Mouse (Mus musculus) testis, adult 2 months (tissue): ENCODE results near the gene Pitx1. TPM values are rescaled to one million over a fixed set of nuclear protein-coding genes. Genes with fewer than 3 reads are reported as not detected.

Experiments
- H3K27ac ChIP-seq: fragments of 200-500 bp; 2 replicates; pipeline ENCODE4 v1.5.1; 2012; ENCODE audit warnings: low read depth, low read length; ENCODE audit not compliant: control insufficient read depth, insufficient read depth
- H3K27me3 ChIP-seq: fragments of 200-500 bp; 2 replicates; pipeline ENCODE4 v1.6.1; 2012; ENCODE audit warnings: mild to moderate bottlenecking, low read length, moderate library complexity; ENCODE audit not compliant: control insufficient read depth, insufficient read depth
- H3K36me3 ChIP-seq: fragments of 200-500 bp; 2 replicates; pipeline ENCODE4 v1.6.1; 2012; ENCODE audit warnings: mild to moderate bottlenecking, low read length; ENCODE audit not compliant: control insufficient read depth, insufficient read depth
- H3K4me1 ChIP-seq: fragments of 200-500 bp; 2 replicates; pipeline ENCODE4 v1.6.1; 2012; ENCODE audit warnings: low read length; ENCODE audit not compliant: control insufficient read depth, insufficient read depth
- H3K4me3 ChIP-seq: fragments of 200-500 bp; 2 replicates; pipeline ENCODE4 v1.5.1; 2012; ENCODE audit warnings: low read depth, mild to moderate bottlenecking, low read length, moderate library complexity, mixed read lengths; ENCODE audit not compliant: control insufficient read depth
- CTCF ChIP-seq: fragments of 200-500 bp; IDR thresholded peaks from 2 replicates; pipeline ENCODE4 v1.5.1; 2012; ENCODE audit warnings: low read depth, mild to moderate bottlenecking, inconsistent platforms, low read length, moderate library complexity; ENCODE audit not compliant: control insufficient read depth, insufficient read depth, insufficient replicate concordance
- POLR2A ChIP-seq: fragments of 200-500 bp; IDR thresholded peaks from 2 replicates; pipeline ENCODE4 v1.6.1; 2012; ENCODE audit warnings: low read depth, mild to moderate bottlenecking, inconsistent platforms, low read length, moderate library complexity; ENCODE audit not compliant: control insufficient read depth
- polyA plus RNA-seq: library from polyadenylated mRNA; depleted of rRNA; stranded (reverse); fragments of >200 nt; gene quantifications from 2 replicates; pipeline ENCODE4 v1.2.3, GENCODE M21; 2012

Gene Pitx1
- polyA plus RNA-seq, 1 experiment, result 0.04 TPM

GRCm38 (mm10) chr13:55836786-55837780 is 1.1 kb upstream of the Pitx1 start:
- Histone ChIP-seq H3K36me3 (no peaks in the 10 kb centered on the region), H3K4me1 (peaks cover 4% of the 10 kb centered on the region), H3K27me3 (peaks cover 11% of the 10 kb centered on the region), H3K27ac (no peak overlapping the region), H3K4me3 (no peak overlapping the region)
- no peak for TF ChIP-seq CTCF
- TF ChIP-seq POLR2A, result no peak

- no peak for TF ChIP-seq CTCF
- TF ChIP-seq POLR2A, result no peak
- peaks cover 8% of the 10 kb centered on the region for H3K4me1 ChIP-seq
- H3K4me3 ChIP-seq, result no peak overlapping the region
- no peak overlapping the region for H3K27ac ChIP-seq
- H3K36me3 ChIP-seq, result no peaks in the 10 kb centered on the region
- H3K27me3 ChIP-seq, result peaks cover 13% of the 10 kb centered on the region
Observed at GRCm38 (mm10) chr13:55835548-55836097, 369 bp downstream of the Pitx1 start.

GRCm38 (mm10) chr13:55834667-55835066 is 1.3 kb downstream of the Pitx1 start:
- Histone ChIP-seq H3K4me1 (peaks cover 15% of the 10 kb centered on the region), H3K36me3 (no peaks in the 10 kb centered on the region), H3K4me3 (no peak overlapping the region), H3K27me3 (peaks cover 13% of the 10 kb centered on the region), H3K27ac (no peak overlapping the region)
- TF ChIP-seq CTCF, result no peak
- no peak for TF ChIP-seq POLR2A

GRCm38 (mm10) chr13:55833921-55834320 is 2.1 kb downstream of the Pitx1 start:
- Histone ChIP-seq H3K36me3 (no peaks in the 10 kb centered on the region), H3K27me3 (peaks cover 13% of the 10 kb centered on the region), H3K27ac (no peak overlapping the region), H3K4me3 (no peak overlapping the region), H3K4me1 (peaks cover 15% of the 10 kb centered on the region)
- TF ChIP-seq CTCF (no peak), POLR2A (no peak)

- TF ChIP-seq CTCF, result no peak
- no peak overlapping the region for H3K4me3 ChIP-seq
- no peaks in the 10 kb centered on the region for H3K36me3 ChIP-seq
- H3K27me3 ChIP-seq, result peaks cover 13% of the 10 kb centered on the region
- no peak overlapping the region for H3K27ac ChIP-seq
- H3K4me1 ChIP-seq, result peaks cover 23% of the 10 kb centered on the region
Observed at GRCm38 (mm10) chr13:55832602-55833001, 3.4 kb downstream of the Pitx1 start.

- Histone ChIP-seq H3K27me3 (peaks cover 9% of the 10 kb centered on the region), H3K4me1 (peaks cover 18% of the 10 kb centered on the region), H3K36me3 (no peaks in the 10 kb centered on the region), H3K4me3 (no peak overlapping the region), H3K27ac (no peak overlapping the region)
- no peak for TF ChIP-seq CTCF
- no peak for TF ChIP-seq POLR2A
Observed at GRCm38 (mm10) chr13:55831722-55832160, 4.3 kb downstream of the Pitx1 start.
